Mouse (Mus musculus) adrenal gland (tissue): ENCODE results near the gene Egfl7.

ENCODE experiments used
- intact Hi-C: fragments of 180-260 bp; cut with DNase I; formaldehyde crosslinking; loops from one replicate; pipeline ENCODE4 v1.15.1; 2025

Egfl7 gene

GRCm38 (mm10) chr2:26591416-26591815 lies 11.6 kb downstream of the Egfl7 start:
- intact Hi-C loops: no loop called here

- intact Hi-C loops: no loop called here
Measured at GRCm38 (mm10) chr2:26593211-26594021, 13.6 kb downstream of the Egfl7 start.

DNA sequence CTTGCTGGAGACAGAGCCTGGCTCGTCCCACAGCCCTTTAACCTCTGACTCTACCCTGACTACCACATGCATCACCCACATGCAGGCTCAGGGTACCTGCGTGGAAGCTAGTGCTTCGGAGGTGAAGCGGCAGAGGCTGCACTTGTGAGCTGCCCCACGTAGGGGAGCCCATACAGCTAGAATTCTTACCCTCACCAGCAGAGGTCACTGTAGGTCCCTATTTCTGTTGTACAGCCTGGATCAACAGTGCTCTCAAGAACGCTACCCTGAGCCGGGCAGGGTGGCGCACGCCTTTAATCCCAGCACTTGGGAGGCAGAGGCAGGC lies 14.2 kb downstream of the Egfl7 start:
- intact Hi-C loops: no loop called here

- intact Hi-C loops: no loop called here
Measured at GRCm38 (mm10) chr2:26594461-26594933, 14.7 kb downstream of the Egfl7 start.

- intact Hi-C loops: no loop called here
Measured at GRCm38 (mm10) chr2:26594934-26595724, 15.3 kb downstream of the Egfl7 start.

DNA sequence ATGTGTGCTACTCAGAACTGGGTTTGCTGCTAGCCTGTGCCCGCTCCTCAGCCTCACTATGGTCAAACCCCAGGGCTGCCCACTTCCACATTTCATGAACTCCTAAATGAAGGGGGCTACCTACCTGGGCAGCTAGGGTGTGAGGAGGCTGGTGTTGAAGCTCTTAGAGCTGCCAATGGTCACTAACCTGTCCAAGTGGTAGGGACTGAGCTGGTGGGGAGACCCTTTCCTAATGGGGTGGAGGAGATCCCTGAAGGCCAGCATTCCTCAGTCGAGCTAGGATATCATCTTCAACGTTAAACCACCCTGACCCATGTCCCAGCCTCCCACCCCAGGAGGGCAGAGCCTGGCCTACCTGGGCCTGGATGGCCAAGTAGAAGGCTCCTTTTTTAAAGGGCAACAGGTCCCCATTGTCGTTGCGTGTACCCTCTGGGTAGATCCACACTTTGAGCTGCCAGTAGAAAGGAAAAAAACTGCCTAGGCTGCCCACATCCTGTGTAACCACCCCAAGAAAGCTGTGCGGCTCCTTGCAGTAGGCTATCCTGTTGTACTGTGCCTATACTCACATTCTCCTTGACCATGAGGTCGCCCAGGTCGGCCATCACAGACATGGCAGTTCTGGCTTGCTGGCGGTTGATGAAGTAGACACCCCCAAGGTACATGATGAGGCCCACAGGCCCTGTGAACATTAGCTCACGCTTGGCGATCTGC lies 16.1 kb downstream of the Egfl7 start:
- intact Hi-C loops: no loop called here

GRCm38 (mm10) chr2:26596898-26597297 lies 17.1 kb downstream of the Egfl7 start:
- intact Hi-C loops: no loop called here

DNA sequence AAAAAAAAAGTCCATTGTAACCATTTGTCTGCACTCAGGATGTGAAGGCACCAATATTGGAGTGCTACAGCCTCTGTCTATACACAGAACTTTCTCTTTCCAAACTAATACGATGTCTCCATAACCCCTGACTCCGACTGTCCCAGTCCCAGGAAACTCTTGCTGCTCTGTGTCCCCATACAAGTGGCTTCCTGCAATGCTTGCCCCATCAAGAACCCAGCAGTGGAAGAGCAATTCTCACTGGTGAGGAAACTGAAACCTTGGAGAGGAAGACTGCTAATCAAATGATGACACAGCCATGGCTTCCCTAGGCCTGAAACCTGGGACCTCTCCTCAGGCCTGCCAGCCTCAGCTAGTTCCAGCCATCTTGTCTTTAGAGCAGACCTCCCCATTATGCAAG lies 18.0 kb downstream of the Egfl7 start:
- intact Hi-C loops: no loop called here

DNA sequence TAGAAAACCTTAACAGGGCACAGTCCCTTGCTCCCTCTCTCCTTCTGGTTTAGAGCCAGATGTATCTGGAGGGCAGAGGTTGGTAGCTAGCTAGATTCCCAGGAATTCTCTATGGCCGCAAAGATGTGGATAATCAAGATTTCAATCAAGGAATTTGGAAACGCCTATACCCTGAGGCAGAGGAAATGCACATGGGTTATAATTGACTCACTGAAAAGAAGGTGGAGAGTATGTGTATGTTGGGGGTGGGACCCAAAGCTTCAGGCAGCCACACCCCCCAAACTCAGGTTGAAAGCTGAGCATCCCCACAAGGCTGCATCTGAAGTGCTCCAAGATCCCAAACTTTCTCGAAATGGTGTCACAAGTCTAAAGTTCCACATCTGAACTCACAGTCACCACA lies 18.6 kb downstream of the Egfl7 start:
- intact Hi-C loops: no loop called here

DNA sequence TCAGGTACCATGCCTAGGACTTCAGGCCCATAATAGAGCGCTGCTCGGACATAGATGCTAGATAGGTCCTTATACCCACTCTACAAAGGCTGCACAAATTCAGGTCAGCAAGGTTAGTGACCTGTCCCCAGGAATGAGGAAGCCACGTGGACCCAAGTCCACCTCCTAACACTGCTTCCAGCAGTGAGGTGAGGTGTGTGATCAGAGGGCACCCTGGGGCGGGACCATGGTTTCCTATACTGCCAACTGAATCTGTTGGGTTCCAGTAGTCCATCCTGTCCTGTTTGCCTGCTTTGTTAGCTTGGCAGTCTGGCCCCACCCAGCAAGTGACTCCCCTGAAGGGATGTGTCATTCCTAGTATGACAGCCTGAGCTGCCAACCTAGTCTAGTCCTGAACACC lies 20.2 kb downstream of the Egfl7 start:
- intact Hi-C loops: no loop called here

- intact Hi-C loops: no loop called here
Measured at GRCm38 (mm10) chr2:26600664-26601063, 20.9 kb downstream of the Egfl7 start.

DNA sequence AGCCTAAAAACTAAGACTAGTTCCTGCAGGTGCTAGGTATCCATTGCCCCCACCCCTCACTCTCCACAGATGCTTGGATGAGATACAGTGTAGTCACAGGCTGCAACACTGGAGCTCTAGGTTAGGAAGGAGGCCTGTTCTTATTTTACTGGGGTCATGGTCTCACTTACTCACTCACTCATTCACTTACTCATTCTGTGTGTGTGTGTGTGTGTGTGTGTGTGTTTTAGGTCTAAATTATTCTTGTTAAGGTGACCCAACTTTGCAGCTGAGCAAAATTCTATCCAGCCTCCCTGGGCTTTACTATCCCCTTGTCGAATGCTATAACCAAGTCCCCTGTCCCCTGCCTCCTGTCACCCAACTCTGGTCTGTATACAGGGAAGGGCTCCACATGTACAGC lies 21.8 kb downstream of the Egfl7 start:
- intact Hi-C loops: no loop called here

GRCm38 (mm10) chr2:26602631-26603030 lies 22.8 kb downstream of the Egfl7 start:
- intact Hi-C loops: no loop called here

- intact Hi-C loops: no loop called here
Measured at GRCm38 (mm10) chr2:26603159-26603558, 23.3 kb downstream of the Egfl7 start.

GRCm38 (mm10) chr2:26603720-26604671 lies 24.2 kb downstream of the Egfl7 start, which contains the start of gene Agpat2:
Gene Agpat2, minus strand, starts transcription at chr2:26604417.
- intact Hi-C loops: loop anchor here (2.0 kb wide), 1 partner anchor 37 kb away; no protein-coding TSS in a partner anchor

DNA sequence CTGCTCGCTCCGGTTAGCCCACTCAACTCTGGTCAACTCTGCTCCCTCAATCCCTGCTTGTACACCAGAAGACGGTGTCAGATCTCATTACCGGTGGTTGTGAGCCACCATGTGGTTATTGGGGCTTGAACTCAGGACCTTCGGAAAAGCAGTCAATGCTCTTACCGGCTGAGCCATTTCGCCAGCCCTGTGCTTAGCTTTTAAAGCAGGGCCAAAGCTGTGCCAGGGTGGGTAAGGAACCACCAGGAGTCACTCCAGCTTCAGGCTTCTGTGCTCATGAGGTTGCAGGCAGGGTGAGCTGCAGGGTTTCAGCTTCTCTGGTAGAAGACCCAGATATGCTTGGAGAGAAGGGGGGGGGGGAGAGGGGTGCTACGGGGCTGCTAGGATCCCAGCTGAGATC lies 25.5 kb downstream of the Egfl7 start:
- intact Hi-C loops: loop anchor here (2.0 kb wide), 1 partner anchor 35 kb away; no protein-coding TSS in a partner anchor

DNA sequence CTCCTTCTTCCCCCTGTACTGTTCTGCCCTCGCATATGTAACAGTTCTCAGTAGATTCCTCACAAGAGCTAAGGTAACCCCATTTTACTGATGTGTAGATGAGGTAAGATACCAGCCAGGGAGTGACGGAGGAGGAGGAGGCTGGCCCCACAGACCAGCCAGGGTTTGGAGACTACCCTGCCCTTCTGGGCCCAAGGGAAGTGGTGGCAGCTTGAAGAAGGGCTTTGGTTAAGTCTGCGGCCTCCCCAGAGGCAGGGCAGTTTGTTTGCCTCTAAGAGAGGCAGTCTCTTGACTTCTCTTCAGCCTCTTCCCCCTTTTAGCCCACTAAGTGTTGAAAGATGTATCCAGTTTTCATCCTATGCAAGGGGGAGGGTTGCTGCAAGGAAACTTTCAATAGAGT lies 26.8 kb downstream of the Egfl7 start:
- intact Hi-C loops: no loop called here

- intact Hi-C loops: no loop called here
Measured at GRCm38 (mm10) chr2:26607056-26607910, 27.5 kb downstream of the Egfl7 start.

GRCm38 (mm10) chr2:26608781-26609180 lies 29.0 kb downstream of the Egfl7 start:
- intact Hi-C loops: no loop called here

- intact Hi-C loops: no loop called here
Measured at GRCm38 (mm10) chr2:26609261-26609661, 29.4 kb downstream of the Egfl7 start.
